Comparison of ENCODE assay signal across 15 mouse cellular contexts in the genomic region with DNA sequence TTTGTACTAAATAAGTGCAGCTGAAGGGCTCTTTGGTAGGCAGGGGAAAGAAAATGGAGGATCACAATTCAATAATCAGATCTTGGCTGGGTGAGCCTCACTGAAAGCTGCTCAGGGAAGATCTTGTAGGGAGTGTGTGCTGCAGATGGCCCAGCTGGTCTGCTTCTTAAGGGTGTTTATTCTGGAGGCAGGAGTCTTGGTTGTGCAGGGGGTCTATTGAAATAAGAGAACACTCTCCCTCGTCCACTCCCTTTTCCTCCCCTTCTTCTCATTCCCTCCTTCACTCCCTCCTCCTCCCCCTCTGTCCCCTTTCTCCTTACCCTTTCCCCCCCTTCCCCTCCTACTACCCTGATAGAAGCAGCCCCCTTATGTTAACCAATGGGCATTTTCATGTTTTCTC.
"Had no signal": no experiment of that assay in that cellular context is flagged by ENCODE, and none has a peak within 500 bp of the region (broad histone marks: within the 10 kb centered on the region; RNA-seq: fewer than 3 reads in every experiment).

No protein-coding gene starts in this region.

- H3K27me3 ChIP-seq: neural tube, embryonic 15.5 days; stomach, embryonic 15.5 days had no signal

- H3K27ac ChIP-seq: neural tube, embryonic 15.5 days; stomach, embryonic 15.5 days; stomach, postnatal 0 days had no signal

- H3K4me2 ChIP-seq: neural tube, embryonic 15.5 days; stomach, embryonic 15.5 days had no signal

- H3K4me1 ChIP-seq: stomach, embryonic 15.5 days had no signal

- H3K4me3 ChIP-seq: neural tube, embryonic 15.5 days; stomach, embryonic 15.5 days had no signal

- DNase-seq: retina, postnatal 1 day; right cerebral cortex, adult 18-20 months; right cerebral cortex, postnatal 14 days; right cerebral cortex, postnatal 25 days; right cerebral cortex, postnatal 4 days; spleen, adult 18-20 months; thymus, adult 18-20 months; thymus, adult 2 months; thymus, postnatal 14 days; thymus, postnatal 25 days; thymus, postnatal 36 days; thymus, postnatal 4 days had no signal

- H3K9me3 ChIP-seq: neural tube, embryonic 15.5 days; stomach, embryonic 15.5 days had no signal

- H3K9ac ChIP-seq: neural tube, embryonic 15.5 days; stomach, embryonic 15.5 days had no signal

- H3K36me3 ChIP-seq: neural tube, embryonic 15.5 days; stomach, embryonic 15.5 days had no signal
